Mouse (Mus musculus) E14TG2a.4 (cell line): ENCODE data around the gene Suv39h1.

Experiments used
- CTCF ChIP-seq: conservative IDR thresholded peaks from 2 replicates; pipeline ENCODE4 v1.5.1; 2014; ENCODE audit warnings: low read length
- NANOG ChIP-seq: IDR thresholded peaks from 2 replicates; pipeline ENCODE4 v1.6.1; 2014; ENCODE audit warnings: borderline replicate concordance, low read length, mixed read lengths

DNA sequence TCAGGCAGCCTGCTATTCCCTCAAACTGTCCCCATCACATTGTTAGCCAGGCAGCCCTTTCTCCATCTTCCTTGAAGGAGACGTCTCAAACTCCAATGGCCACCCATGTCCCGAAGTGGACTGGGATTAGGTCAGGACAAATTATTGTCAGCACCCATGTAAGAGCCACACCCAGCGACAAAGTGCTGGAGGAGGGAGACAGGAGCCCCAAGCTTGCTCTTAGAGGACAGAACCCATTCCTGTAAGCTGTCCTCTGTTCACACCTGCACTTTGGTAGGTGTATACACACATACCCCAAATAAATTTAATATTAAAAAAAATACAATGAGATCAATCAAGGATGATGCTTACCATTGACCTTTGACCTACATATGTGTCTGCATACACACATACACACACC, 544 bp upstream of the Suv39h1 start:
- TF ChIP-seq CTCF (no peak), NANOG (no peak)
